Mouse (Mus musculus): ENCODE data around the gene Tcf3. TPM values are rescaled to one million over a fixed set of nuclear protein-coding genes. Genes with fewer than 3 reads are reported as not detected.

Tcf3 gene
- 10 to 100 TPM; 18.1 to 24.6 TPM for total RNA-seq (2021)
- long read RNA-seq, experiment 1, transcript Tcf3-209 (19 exons, 2,950 nt) = major isoform, 9 of 49 reads
- long read RNA-seq, experiment 1, transcript Tcf3-202 (19 exons, 2,829 nt) = minor isoform, 8 of 49 reads
- long read RNA-seq, experiment 1, partial matches to known transcripts = 7 of 49 reads
- long read RNA-seq, experiment 1, other reads (novel, unspliced or antisense) = 13 of 49 reads
- long read RNA-seq, experiment 2, transcript Tcf3-209 (19 exons, 2,950 nt) = major isoform, 15 of 88 reads
- long read RNA-seq, experiment 2, transcript Tcf3-202 (19 exons, 2,829 nt) = minor isoform, 13 of 88 reads
- long read RNA-seq, experiment 2, transcript Tcf3-207 (19 exons, 2,920 nt) = minor isoform, 9 of 88 reads
- long read RNA-seq, experiment 2, transcript Tcf3-210 (19 exons, 2,839 nt) = minor isoform, 8 of 88 reads
- long read RNA-seq, experiment 2, partial matches to known transcripts = 9 of 88 reads
- long read RNA-seq, experiment 2, other reads (novel, unspliced or antisense) = 25 of 88 reads

DNA sequence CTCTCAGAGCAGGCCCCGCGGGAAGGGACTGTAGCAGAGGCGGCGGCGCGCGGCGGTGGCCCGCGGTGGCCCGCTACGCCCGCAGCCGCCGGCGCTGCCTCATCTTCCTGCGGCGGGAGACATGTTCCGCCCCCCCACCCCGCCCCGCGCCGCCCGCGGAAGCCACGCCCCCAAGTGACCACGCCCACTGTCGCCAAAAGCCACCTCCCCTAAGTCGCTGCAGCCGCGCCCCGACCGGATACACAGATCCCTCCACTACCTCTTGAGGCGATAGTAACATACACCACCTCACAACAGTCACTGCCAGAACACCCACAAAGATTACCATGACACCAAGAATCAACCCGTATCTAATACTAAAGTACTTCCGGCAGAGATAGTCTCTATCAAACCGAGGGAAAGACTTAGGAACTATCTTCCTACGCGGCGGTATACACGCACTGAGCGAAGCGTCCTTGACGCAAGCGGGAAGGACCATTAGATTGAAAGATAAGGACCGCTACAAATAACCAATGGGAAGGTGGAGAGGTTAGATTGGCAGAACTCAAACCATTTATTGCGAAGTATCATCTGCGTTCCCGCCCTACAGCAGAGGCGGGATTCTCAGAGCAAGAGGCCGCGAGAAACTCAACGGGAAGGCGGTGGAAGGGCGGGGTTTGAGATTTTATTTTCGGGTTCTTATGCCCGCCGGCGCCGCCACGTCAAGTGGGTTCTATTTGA lies at the start of gene Tcf3:
Gene Tcf3, minus strand, starts transcription at position 135 of the 720 bp plus-strand sequence.
- intact Hi-C loops (cut with DNase I; ENCODE audit: low total_unique reads) = no loop called here
- DNase-seq = peak; percentile 95

- intact Hi-C loops (cut with DNase I; ENCODE audit: low total_unique reads) = no loop called here
- DNase-seq = no peak
Measured at GRCm38 (mm10) chr10:80481002-80481401, 47.6 kb upstream of the Tcf3 start.

DNA sequence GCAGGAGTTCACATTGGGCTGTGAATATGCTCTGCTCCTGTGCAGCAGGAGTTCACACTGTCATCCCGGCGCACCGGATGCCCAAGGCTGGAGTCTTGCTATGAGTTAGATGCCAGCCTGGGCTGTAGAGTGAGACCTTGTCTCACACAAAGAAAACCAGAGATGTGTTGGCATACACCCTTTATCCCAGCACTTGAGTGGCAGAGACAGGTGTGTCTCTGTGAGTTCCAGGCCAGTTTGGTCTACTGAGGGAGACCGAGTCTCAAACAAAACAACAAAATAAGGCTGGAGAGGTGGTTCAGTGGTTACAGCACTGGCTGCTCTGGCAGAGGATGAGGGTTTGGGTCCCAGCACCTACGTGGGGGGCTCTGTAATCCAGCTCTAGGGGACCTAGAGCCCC lies 45.1 kb upstream of the Tcf3 start:
- DNase-seq = no peak
- intact Hi-C loops (cut with DNase I; ENCODE audit: low total_unique reads) = no loop called here

- intact Hi-C loops (cut with DNase I; ENCODE audit: low total_unique reads) = no loop called here
- DNase-seq = peak; percentile 91
Measured at GRCm38 (mm10) chr10:80475290-80475959, 42.0 kb upstream of the Tcf3 start.

- DNase-seq = no peak
- intact Hi-C loops (cut with DNase I; ENCODE audit: low total_unique reads) = no loop called here
Measured at GRCm38 (mm10) chr10:80465066-80465465, 31.6 kb upstream of the Tcf3 start.

GRCm38 (mm10) chr10:80464381-80465035 lies 31.1 kb upstream of the Tcf3 start:
- intact Hi-C loops (cut with DNase I; ENCODE audit: low total_unique reads) = loop anchor here (5.0 kb wide), 1 partner anchor 503 kb away; no protein-coding TSS in a partner anchor
- DNase-seq = no peak

- DNase-seq = no peak
- intact Hi-C loops (cut with DNase I; ENCODE audit: low total_unique reads) = loop anchor here (5.0 kb wide), 1 partner anchor 506 kb away; no protein-coding TSS in a partner anchor
Measured at GRCm38 (mm10) chr10:80461346-80461745, 27.9 kb upstream of the Tcf3 start.

DNA sequence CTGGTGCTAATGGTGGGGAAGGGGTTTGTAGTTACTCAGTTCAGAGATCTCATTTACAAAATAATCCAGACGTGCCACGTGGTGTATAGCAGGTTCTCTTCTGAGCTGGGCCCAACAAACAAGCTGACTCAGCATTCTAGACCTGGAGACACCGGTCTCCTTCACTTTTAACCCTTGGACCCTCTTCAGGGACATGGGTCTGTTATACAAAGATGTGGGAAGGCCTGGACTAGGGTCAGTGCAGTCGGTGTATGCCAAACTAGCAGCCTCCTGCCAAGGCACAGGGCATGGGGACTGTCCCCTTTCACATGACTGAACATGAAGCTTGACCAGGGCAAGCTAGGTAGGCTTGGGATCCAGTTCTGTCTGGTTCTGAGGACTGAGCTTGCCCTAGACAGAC lies 26.9 kb upstream of the Tcf3 start:
- intact Hi-C loops (cut with DNase I; ENCODE audit: low total_unique reads) = loop anchor here (5.0 kb wide), 1 partner anchor 507 kb away; no protein-coding TSS in a partner anchor

GRCm38 (mm10) chr10:80459671-80460070 lies 26.2 kb upstream of the Tcf3 start:
- intact Hi-C loops (cut with DNase I; ENCODE audit: low total_unique reads) = loop anchor here (5.0 kb wide), 1 partner anchor 508 kb away; no protein-coding TSS in a partner anchor
- no peak for DNase-seq

More for the DNA sequence above, 26.9 kb upstream of the Tcf3 start:
- no peak for DNase-seq

DNA sequence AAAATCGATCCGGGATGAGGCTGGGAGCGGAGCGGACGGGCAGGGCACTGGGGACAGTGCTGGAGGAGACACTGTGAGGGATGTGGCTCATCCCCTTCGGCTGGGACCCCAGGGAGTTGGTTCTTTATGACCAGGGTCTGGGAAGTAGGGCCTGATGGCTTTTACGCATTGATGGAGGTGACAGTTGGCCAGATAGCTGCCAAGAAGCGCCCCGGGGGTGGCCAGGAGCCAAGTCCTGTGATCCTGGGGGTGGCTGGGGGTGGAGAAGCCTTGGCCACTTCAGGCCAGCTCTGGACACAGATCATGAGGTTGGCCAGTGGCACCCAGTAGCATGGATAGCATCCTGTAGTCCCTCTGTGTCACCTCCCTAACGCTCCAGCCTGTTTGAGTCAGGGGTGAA lies 25.8 kb upstream of the Tcf3 start:
- intact Hi-C loops (cut with DNase I; ENCODE audit: low total_unique reads) = no loop called here
- DNase-seq = no peak

DNA sequence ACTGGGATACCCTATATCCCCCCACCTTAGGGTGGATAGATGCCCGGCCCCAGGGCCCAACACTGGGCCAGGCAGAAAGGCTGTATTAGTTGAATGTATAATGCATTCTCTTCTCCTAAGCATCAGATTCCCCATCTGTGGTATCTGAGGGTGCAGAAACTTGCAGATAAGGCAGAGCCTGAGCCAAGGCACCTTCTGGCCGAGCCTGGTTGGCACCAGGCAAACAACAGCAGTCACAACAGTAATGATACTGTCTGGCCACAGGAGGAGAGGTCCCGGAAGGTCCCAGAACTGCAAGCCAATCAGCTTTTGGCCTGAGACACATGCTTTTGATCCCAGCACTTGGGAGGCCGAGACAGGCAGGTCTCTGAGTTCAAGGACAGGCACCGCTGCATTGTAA lies 22.2 kb upstream of the Tcf3 start:
- intact Hi-C loops (cut with DNase I; ENCODE audit: low total_unique reads) = no loop called here
- no peak for DNase-seq

DNA sequence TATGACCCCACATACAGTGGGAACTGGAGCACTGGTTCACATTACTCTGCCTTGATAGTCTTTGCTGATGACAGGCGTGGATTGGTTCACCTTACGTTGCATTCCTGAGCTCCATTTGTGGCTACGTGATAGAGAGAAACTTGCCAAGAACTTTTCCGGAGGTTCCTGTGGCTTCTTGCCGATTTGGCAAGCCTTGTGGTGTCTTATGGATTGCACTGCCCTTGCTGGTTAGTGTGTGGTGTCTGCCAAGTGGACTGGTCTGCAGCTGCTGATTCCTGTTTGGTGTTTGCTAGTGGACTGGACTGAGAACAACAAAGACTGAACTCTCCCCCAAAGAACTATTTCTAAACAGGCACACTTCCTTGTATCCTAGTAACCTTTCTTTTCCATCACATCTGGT lies 21.3 kb upstream of the Tcf3 start:
- no peak for DNase-seq
- intact Hi-C loops (cut with DNase I; ENCODE audit: low total_unique reads) = no loop called here

DNA sequence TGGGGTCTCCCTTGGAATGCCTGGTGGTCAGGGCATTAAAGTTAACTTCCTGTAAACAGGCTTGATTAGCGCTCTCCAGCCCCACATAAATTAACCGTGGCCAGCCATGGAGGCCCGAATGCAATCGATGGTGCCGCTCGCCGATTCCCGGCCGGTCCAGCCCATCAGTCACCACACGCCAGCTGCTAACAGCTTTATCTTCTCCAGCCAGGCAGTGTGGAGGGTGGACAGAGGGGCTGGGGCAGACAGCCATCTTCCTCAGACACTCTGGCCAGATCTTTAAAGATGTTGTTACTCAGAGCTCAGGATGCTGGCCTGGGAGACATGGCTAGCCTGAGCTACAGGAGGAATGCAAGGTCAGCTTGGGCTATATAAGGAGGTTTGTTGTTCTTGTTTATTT lies 20.2 kb upstream of the Tcf3 start:
- DNase-seq = no peak
- intact Hi-C loops (cut with DNase I; ENCODE audit: low total_unique reads) = no loop called here

GRCm38 (mm10) chr10:80450599-80450998 lies 17.2 kb upstream of the Tcf3 start:
- intact Hi-C loops (cut with DNase I; ENCODE audit: low total_unique reads) = no loop called here
- DNase-seq = no peak

DNA sequence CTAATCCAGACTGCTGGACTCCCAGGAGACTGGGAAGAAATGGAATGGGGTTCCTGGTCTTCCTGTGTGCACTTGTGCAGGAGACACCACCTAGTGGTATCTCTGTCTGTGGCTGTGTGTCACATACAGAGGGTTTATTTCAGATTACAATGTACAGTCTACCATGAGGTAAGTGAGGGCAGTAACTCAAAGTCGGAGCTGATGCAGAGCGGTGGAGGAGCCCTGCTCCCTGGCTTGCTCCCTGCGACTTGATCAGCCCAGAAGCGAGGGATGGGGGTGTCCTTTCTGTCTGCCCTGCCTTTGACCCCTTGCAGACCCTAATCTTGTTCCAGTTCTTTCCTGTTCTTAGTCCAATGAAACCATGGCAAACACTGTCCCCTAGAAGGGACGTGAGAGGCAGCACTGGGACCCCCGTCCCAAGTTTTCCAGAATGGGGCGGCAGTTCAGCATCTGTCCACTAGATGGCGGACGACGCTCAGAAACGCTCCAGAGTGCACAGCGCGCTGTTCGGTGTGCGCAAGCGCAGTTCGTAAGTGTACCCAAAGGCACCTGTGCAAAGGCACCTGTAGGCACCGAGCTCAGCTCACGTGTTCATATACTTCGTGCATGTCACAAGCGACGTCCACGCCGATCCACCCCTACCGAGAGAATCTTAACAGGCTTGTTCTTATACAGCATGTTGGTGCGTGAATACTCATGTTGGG lies 12.6 kb upstream of the Tcf3 start:
- intact Hi-C loops (cut with DNase I; ENCODE audit: low total_unique reads) = loop anchor here (2.0 to 5.0 kb wide), 2 partner anchors 63 to 101 kb away; no protein-coding TSS in a partner anchor
- DNase-seq = peak; percentile 69

- DNase-seq = no peak
Measured at GRCm38 (mm10) chr10:80445052-80445451, 11.6 kb upstream of the Tcf3 start.

GRCm38 (mm10) chr10:80444339-80445045 lies 11.0 kb upstream of the Tcf3 start:
- intact Hi-C loops (cut with DNase I; ENCODE audit: low total_unique reads) = loop anchor here (5.0 kb wide), 1 partner anchor 103 kb away; no protein-coding TSS in a partner anchor
- DNase-seq = peak; percentile 46

More at GRCm38 (mm10) chr10:80445052-80445451, 11.6 kb upstream of the Tcf3 start:
- intact Hi-C loops (cut with DNase I; ENCODE audit: low total_unique reads) = loop anchor here (5.0 kb wide), 1 partner anchor 102 kb away; no protein-coding TSS in a partner anchor

All from gastrocnemius, postnatal 14 days (tissue).